Mouse (Mus musculus): ENCODE data around the gene Rhoq. TPM values are rescaled to one million over a fixed set of nuclear protein-coding genes. Genes with fewer than 3 reads are reported as not detected.

The Rhoq gene
- polyA plus RNA-seq, 1 experiment from 2014 or later, result 31.1 TPM

Other genes starting within 250 kb of the Rhoq start
- gene Epas1, start 209.4 kb upstream of the Rhoq start, polyA plus RNA-seq (2018), result 1.8 to 9.6 TPM (median 6.8 TPM) in 3 replicates
- gene Tmem247, start 45.7 kb upstream of the Rhoq start, polyA plus RNA-seq (2018), result not detected in 3 replicates
- gene Atp6v1e2, start 15.2 kb upstream of the Rhoq start, polyA plus RNA-seq (2018), result not detected in 3 replicates
- gene Pigf, start 62.3 kb downstream of the Rhoq start, polyA plus RNA-seq (2018), result 6.5 to 14.4 TPM (median 7.0 TPM) in 3 replicates
- 57.1 to 76.7 TPM (median 72.8 TPM) in 3 replicates for gene Cript, start 62.5 kb downstream of the Rhoq start, polyA plus RNA-seq (2018)
- 6.0 to 13.9 TPM (median 13.1 TPM) in 3 replicates for gene Socs5, start 144.6 kb downstream of the Rhoq start, polyA plus RNA-seq (2018)